Mouse (Mus musculus) intestine, embryonic 16.5 days (tissue): ENCODE results near the gene Krt9. TPM values are rescaled to one million over a fixed set of nuclear protein-coding genes. Genes with fewer than 3 reads are reported as not detected.

Source experiments
- ATAC-seq: fragments of 200-750 bp; cut with Nextera tagmentation; 2 replicates; pipeline ENCODE4 v1.8.0; 2017; ENCODE audit warnings: moderate TSS enrichment, moderate library complexity
- H3K27ac ChIP-seq: fragments of 300-500 bp; sonication (generic); 2 replicates; pipeline ENCODE4 v1.5.1; 2014; ENCODE audit warnings: mild to moderate bottlenecking, low read length
- H3K27me3 ChIP-seq: fragments of 300-500 bp; sonication (generic); replicated peaks from 2 replicates; pipeline ENCODE4 v1.6.1; 2014; ENCODE audit warnings: low read length, control low read depth, mixed read lengths; ENCODE audit not compliant: control insufficient read depth, insufficient read depth
- H3K36me3 ChIP-seq: fragments of 300-500 bp; sonication (generic); 2 replicates; pipeline ENCODE4 v1.6.1; 2014; ENCODE audit warnings: low read length, control low read depth; ENCODE audit not compliant: control insufficient read depth, insufficient read depth
- H3K4me1 ChIP-seq: fragments of 300-500 bp; sonication (generic); 2 replicates; pipeline ENCODE4 v1.6.1; 2014; ENCODE audit warnings: low read length, control low read depth, mixed read lengths; ENCODE audit not compliant: control insufficient read depth, insufficient read depth
- H3K4me2 ChIP-seq: fragments of 300-500 bp; sonication (generic); 2 replicates; pipeline ENCODE4 v1.6.1; 2014; ENCODE audit warnings: low read depth, low read length, control low read depth
- H3K4me3 ChIP-seq: fragments of 300-500 bp; sonication (generic); 2 replicates; pipeline ENCODE4 v1.5.1; 2014; ENCODE audit warnings: mild to moderate bottlenecking, low read length
- H3K9ac ChIP-seq: fragments of 300-500 bp; sonication (generic); 2 replicates; pipeline ENCODE4 v1.6.1; 2014; ENCODE audit warnings: low read depth, low read length
- H3K9me3 ChIP-seq: fragments of 300-500 bp; sonication (generic); 2 replicates; pipeline ENCODE4 v1.6.1; 2016; ENCODE audit warnings: low read length, control low read depth; ENCODE audit not compliant: control insufficient read depth
- WGBS: fragments of 180-500 bp; shearing (Covaris S2); extraction: QIAGEN DNeasy Blood & Tissue Kit; methylation state at CpG from one replicate; pipeline ENCODE4 v1.1.7; 2014; 5-methylcytosine and 5-hydroxymethylcytosine counted together
- polyA plus RNA-seq: library from polyadenylated mRNA; unstranded; fragments of >200 nt; fragmentation: Nextera tagmentation; extraction: Ambion mirVana; gene quantifications from 2 replicates; pipeline ENCODE4 v1.2.1, GENCODE M21; 2015

Krt9 gene
- polyA plus RNA-seq, 1 experiment from 2014 or later: not detected

DNA sequence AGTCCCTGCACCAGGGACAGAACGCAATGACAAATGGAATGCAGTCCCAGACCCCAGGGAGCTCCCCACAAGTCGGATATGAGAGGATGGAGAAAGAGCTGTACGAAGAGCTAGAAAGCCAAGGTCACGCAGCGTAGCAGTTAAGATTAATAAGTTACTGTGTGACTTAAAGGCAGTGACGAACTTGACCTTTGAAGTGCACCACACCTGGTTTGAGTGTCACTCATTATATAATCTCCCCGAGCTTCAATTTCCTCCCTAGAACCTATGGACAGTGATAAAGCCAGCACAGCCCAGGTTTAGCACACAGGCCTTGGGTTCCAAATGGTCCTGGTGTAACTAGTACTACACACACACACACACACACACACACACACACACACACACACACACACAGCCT is 28.7 kb downstream of the Krt9 start:
- 36% methylated on average over 7 of the region's 7 CpGs for WGBS
- Histone ChIP-seq H3K4me2 (peak overlapping the region; percentile 37), H3K27me3 (no peaks in the 10 kb centered on the region), H3K4me1 (peaks cover 28% of the 10 kb centered on the region), H3K9me3 (no peaks in the 10 kb centered on the region), H3K27ac (peak overlapping the region; percentile 72), H3K9ac (no peak overlapping the region), H3K36me3 (no peaks in the 10 kb centered on the region), H3K4me3 (no peak overlapping the region)
- peak; percentile 53 for ATAC-seq

GRCm38 (mm10) chr11:100157908-100158477 is 35.1 kb downstream of the Krt9 start:
- Histone ChIP-seq H3K36me3 (no peaks in the 10 kb centered on the region), H3K27ac (peak overlapping the region; percentile 92), H3K4me2 (peak overlapping the region; percentile 20), H3K9ac (no peak overlapping the region), H3K9me3 (no peaks in the 10 kb centered on the region), H3K4me3 (no peak overlapping the region), H3K27me3 (no peaks in the 10 kb centered on the region), H3K4me1 (peaks cover 19% of the 10 kb centered on the region)
- ATAC-seq: peak; percentile 66
- WGBS: 33% methylated on average over 6 of the region's 6 CpGs

DNA sequence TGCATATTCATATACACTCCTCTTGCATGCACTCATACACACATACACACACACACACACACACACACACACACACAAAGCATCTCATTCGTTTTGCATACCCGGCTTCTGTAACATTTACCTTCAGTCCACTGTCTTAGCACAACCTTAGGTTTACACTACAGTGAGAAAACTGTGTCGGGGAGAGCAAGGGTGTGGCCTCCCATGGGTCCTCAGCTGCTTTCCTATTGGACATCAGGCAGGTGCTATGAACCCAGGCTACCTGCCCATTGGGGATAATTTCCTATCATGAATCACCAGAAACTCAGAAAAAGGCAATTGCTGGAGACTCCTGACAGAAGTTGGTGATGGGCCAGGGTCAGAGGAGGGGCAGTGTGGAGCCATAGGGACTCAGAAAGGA is 35.7 kb downstream of the Krt9 start:
- Histone ChIP-seq H3K9me3 (no peaks in the 10 kb centered on the region), H3K4me3 (peak overlapping the region; percentile 23; the same call in 1 of the 2 replicates), H3K36me3 (no peaks in the 10 kb centered on the region), H3K27ac (peak overlapping the region; percentile 92), H3K4me2 (peak overlapping the region; percentile 20), H3K9ac (no peak overlapping the region), H3K4me1 (peaks cover 19% of the 10 kb centered on the region), H3K27me3 (no peaks in the 10 kb centered on the region)
- peak; percentile 51 for ATAC-seq
- 64% methylated on average over 3 of the region's 3 CpGs for WGBS

GRCm38 (mm10) chr11:100155497-100156255 is 37.4 kb downstream of the Krt9 start:
- H3K9ac ChIP-seq: peak overlapping the region; percentile 30
- no peak overlapping the region for H3K4me3 ChIP-seq
- H3K4me2 ChIP-seq: peak overlapping the region; percentile 33; the same call in 1 of the 2 replicates
- H3K36me3 ChIP-seq: no peaks in the 10 kb centered on the region
- H3K9me3 ChIP-seq: no peaks in the 10 kb centered on the region
- peaks cover 21% of the 10 kb centered on the region for H3K4me1 ChIP-seq
- ATAC-seq: no peak
- no peaks in the 10 kb centered on the region for H3K27me3 ChIP-seq
- H3K27ac ChIP-seq: peak overlapping the region; percentile 82
- 50% methylated on average over 8 of the region's 8 CpGs for WGBS

DNA sequence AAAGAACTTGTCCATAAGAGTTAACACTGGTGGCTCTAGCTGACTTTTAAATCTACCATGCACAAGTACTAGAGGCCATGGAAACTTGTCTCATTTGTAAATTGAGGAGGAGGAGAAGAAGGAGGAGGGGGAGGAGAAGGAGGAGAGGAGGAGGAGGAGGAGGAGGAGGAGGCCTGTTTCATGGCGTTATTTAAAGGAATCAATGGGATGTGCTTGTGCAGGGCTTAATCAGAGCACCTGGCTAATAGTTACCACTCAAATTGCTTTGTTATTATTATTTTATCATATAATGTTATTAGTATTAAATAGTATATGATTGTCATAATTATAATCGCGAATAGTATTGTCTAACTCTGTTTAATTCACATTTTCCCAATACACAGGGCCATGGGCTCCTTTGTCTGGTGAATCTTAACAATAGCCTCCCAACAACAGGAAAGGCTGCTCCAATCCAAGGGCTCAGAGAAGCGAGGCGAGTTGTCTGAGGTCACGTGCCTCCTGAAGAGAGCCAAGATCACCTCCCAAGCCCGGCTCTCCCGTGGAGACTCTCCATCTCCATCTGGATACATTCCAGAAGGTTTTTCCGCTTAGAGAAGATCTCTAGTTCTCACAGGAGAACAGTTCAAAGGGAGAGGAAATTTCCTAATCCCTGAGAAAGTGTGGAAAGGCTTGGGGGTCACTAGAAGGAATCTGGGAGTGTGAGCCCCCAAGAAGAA is 44.3 kb downstream of the Krt9 start, which contains the start of gene Krt19:
TSS of gene Krt19 (minus strand) at position 51 of the 716 bp plus-strand sequence.
- WGBS: 55% methylated on average over 9 of the region's 9 CpGs

DNA sequence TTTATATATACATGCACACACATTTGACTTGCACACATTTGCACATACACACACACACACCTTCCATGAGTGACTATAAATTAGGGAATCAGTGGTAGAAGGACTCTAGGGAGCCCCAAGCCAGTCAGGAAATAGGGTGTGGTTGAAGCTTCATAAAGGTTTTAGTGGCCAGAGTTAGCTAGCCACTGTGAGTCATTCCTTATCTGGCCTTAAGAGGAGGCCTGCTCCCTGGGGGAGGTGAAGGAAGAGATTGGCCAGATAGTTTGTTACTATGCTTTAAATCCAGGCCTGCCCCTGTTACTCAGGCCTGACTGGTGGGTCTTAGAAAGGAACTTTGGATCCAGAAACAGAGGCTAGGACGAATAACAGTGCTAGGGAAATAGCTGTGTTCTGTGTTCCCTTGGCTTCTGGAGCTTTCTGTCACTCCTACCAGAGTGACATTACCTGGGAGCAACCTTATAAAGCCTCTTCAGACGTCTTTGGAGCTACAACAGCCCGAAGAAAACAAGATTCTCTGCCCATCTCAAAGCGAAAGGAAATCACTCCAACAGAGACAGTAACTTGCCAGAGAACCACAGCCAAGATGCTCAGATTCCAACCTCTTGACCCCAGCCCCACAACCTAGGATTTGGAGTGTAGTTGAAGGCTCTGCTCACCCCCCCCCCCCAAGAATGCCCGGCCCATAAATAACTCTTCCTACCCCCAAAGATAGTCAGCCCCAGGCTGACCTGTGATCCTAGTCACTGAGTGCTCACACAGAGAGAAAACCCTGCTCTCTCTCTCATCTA is 45.3 kb downstream of the Krt9 start:
- Histone ChIP-seq H3K27me3 (0 out of 2 replicates have a peak, but pooled peaks cover 5% of the 10 kb centered on the region), H3K4me2 (peak overlapping the region; percentile 22), H3K27ac (peak overlapping the region; percentile 91), H3K4me1 (peaks cover 26% of the 10 kb centered on the region), H3K4me3 (no peak overlapping the region), H3K36me3 (no peaks in the 10 kb centered on the region), H3K9ac (no peak overlapping the region), H3K9me3 (no peaks in the 10 kb centered on the region)
- WGBS: 29% methylated on average over 5 of the region's 5 CpGs
- peak; percentile 6; the same call in 1 of the 2 replicates for ATAC-seq

More for the DNA sequence above, 44.3 kb downstream of the Krt9 start, which contains the start of gene Krt19:
- Histone ChIP-seq H3K27me3 (0 out of 2 replicates have a peak, but pooled peaks cover 5% of the 10 kb centered on the region), H3K4me1 (peaks cover 26% of the 10 kb centered on the region), H3K27ac (peak within 1 kb of the TSS; percentile 91), H3K9ac (no peak within 1 kb of the TSS), H3K4me2 (peak within 1 kb of the TSS; percentile 22), H3K4me3 (no peak within 1 kb of the TSS), H3K9me3 (no peaks in the 10 kb centered on the region), H3K36me3 (no peaks in the 10 kb centered on the region)
- ATAC-seq: no peak

DNA sequence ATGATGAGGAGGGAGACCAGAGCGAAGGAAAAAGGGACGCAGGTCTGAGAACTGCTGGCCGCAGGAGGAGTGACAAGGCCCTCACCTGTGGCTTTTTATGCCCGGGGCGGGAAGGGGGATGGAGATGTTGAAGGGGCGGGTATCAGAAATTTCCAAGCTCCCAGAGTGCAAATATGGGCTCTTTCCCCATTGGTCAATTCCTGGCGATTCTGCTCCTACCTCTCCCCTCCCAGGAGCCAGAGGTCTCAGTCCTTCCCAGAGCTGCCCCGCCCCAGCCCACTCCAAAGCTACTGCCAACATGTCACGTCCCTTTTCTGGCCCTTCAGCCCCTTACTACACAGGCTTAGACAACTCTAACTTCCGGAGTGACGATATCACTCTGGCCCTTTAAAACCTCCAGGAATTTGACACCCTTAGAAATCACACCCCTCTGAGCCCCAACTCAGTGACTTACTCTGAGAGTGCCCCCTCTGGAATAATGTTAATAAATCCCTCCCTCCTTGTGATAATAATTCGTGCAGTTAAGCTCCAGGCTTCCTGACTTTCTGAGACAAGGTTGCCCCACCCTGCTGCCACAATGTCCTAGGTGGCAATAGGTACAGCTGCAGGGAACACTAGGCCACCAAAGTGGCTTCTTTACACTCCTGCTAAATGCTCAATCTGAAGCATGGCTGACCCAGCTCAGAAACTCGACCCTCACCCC is 47.0 kb downstream of the Krt9 start:
- H3K9ac ChIP-seq: peak overlapping the region; percentile 67
- no peaks in the 10 kb centered on the region for H3K36me3 ChIP-seq
- H3K4me1 ChIP-seq: peaks cover 29% of the 10 kb centered on the region
- H3K27me3 ChIP-seq: 0 out of 2 replicates have a peak, but pooled peaks cover 5% of the 10 kb centered on the region
- peak; percentile 86 for ATAC-seq
- H3K9me3 ChIP-seq: no peaks in the 10 kb centered on the region
- H3K4me3 ChIP-seq: peak overlapping the region; percentile 62
- WGBS: 2% methylated on average over 13 of the region's 13 CpGs
- H3K27ac ChIP-seq: peak overlapping the region; percentile 91
- peak overlapping the region; percentile 53 for H3K4me2 ChIP-seq

- H3K4me2 ChIP-seq: peak overlapping the region; percentile 53
- H3K27me3 ChIP-seq: 0 out of 2 replicates have a peak, but pooled peaks cover 5% of the 10 kb centered on the region
- H3K9ac ChIP-seq: peak overlapping the region; percentile 67
- no peaks in the 10 kb centered on the region for H3K36me3 ChIP-seq
- H3K4me1 ChIP-seq: peaks cover 27% of the 10 kb centered on the region
- peak overlapping the region; percentile 62 for H3K4me3 ChIP-seq
- 3% methylated on average over 20 of the region's 20 CpGs for WGBS
- H3K9me3 ChIP-seq: no peaks in the 10 kb centered on the region
- peak overlapping the region; percentile 91 for H3K27ac ChIP-seq
- ATAC-seq: peak; percentile 45
Measured at GRCm38 (mm10) chr11:100145104-100145503, 47.9 kb downstream of the Krt9 start.
